Mouse (Mus musculus) liver, adult 2 months (tissue): ENCODE measurements around the gene Ccdc27. TPM values are rescaled to one million over a fixed set of nuclear protein-coding genes. Genes with fewer than 3 reads are reported as not detected.

Experiments used
- DNase-seq: peaks from one replicate; pipeline ENCODE4 v3.0.0-alpha.2; 2011; ENCODE audit warnings: low read depth, low spot score; ENCODE audit errors: extremely low read depth
- H3K27ac ChIP-seq: fragments of 200-500 bp; replicated peaks from 2 replicates; pipeline ENCODE4 v1.5.1; 2012; ENCODE audit warnings: low read depth, mild to moderate bottlenecking, control low read depth, inconsistent platforms, low read length; ENCODE audit not compliant: insufficient read depth
- H3K27me3 ChIP-seq: fragments of 200-500 bp; 2 replicates; pipeline ENCODE4 v1.6.1; 2012; ENCODE audit warnings: mild to moderate bottlenecking, moderate library complexity, low read length, inconsistent platforms; ENCODE audit not compliant: control insufficient read depth, insufficient read depth
- H3K36me3 ChIP-seq: fragments of 200-500 bp; 2 replicates; pipeline ENCODE4 v1.6.1; 2012; ENCODE audit warnings: low read length, inconsistent platforms; ENCODE audit not compliant: control insufficient read depth, insufficient read depth
- H3K4me1 ChIP-seq: fragments of 200-500 bp; 2 replicates; pipeline ENCODE4 v1.6.1; 2011; ENCODE audit warnings: low read length; ENCODE audit not compliant: control insufficient read depth, insufficient read depth
- H3K4me3 ChIP-seq: fragments of 200-500 bp; 2 replicates; pipeline ENCODE4 v1.5.1; 2011; ENCODE audit warnings: low read depth, mild to moderate bottlenecking, control low read depth, low read length, moderate library complexity; ENCODE audit not compliant: insufficient read depth
- H3K79me2 ChIP-seq: fragments of 200-500 bp; 2 replicates; pipeline ENCODE4 v1.6.1; 2012; ENCODE audit warnings: inconsistent platforms, mild to moderate bottlenecking, low read length, moderate library complexity; ENCODE audit not compliant: control insufficient read depth, insufficient read depth
- H3K9ac ChIP-seq: fragments of 200-500 bp; 2 replicates; pipeline ENCODE4 v1.6.1; 2012; ENCODE audit warnings: low read depth, mild to moderate bottlenecking, control low read depth, inconsistent platforms, low read length
- CTCF ChIP-seq: fragments of 200-500 bp; IDR thresholded peaks from 2 replicates; pipeline ENCODE4 v1.5.1; 2011; ENCODE audit warnings: low read depth, low read length, control low read depth
- POLR2A ChIP-seq: fragments of 200-500 bp; IDR thresholded peaks from 2 replicates; pipeline ENCODE4 v1.6.1; 2011; ENCODE audit warnings: low read length, control low read depth; ENCODE audit not compliant: insufficient read depth; ENCODE audit errors: extremely low read depth
- WGBS: fragments of 180-500 bp; shearing (Covaris S2); methylation state at CpG from one replicate; pipeline ENCODE4 v1.1.7; 2018; 5-methylcytosine and 5-hydroxymethylcytosine counted together
- polyA plus RNA-seq: library from polyadenylated mRNA; depleted of rRNA; stranded (reverse); fragments of >200 nt; gene quantifications from 2 replicates; pipeline ENCODE4 v1.2.3, GENCODE M21; 2012
- total RNA-seq: library from RNA; depleted of rRNA; stranded (reverse); fragments of >200 nt; gene quantifications from 2 replicates; pipeline ENCODE4 v1.2.3, GENCODE M21; 2014

Ccdc27 gene
- total and polyA plus RNA-seq, 2 experiments = not detected

GRCm38 (mm10) chr4:154015476-154015875, 27.0 kb downstream of the Ccdc27 start:
- peaks cover 32% of the 10 kb centered on the region for H3K79me2 ChIP-seq
- peaks cover 3% of the 10 kb centered on the region; the same call in 1 of the 2 replicates for H3K36me3 ChIP-seq
- WGBS = 89% methylated on average over 11 of the region's 11 CpGs
- no peak overlapping the region for H3K27ac ChIP-seq
- no peak overlapping the region for H3K9ac ChIP-seq
- no peak overlapping the region for H3K4me3 ChIP-seq
- no peak for TF ChIP-seq CTCF
- no peaks in the 10 kb centered on the region for H3K27me3 ChIP-seq
- DNase-seq = no peak
- H3K4me1 ChIP-seq = peaks cover 15% of the 10 kb centered on the region

- H3K4me1 ChIP-seq = peaks cover 15% of the 10 kb centered on the region
- 2% methylated on average over 55 of the region's 55 CpGs for WGBS
- H3K4me3 ChIP-seq = peak overlapping the region; percentile 82
- 0 out of 2 replicates have a peak, but pooled peaks cover 3% of the 10 kb centered on the region for H3K36me3 ChIP-seq
- H3K9ac ChIP-seq = peak overlapping the region; percentile 95
- H3K79me2 ChIP-seq = peaks cover 32% of the 10 kb centered on the region
- 0 out of 2 replicates have a peak overlapping the region, but pooled peaks have one; percentile 3 for H3K27ac ChIP-seq
- no peaks in the 10 kb centered on the region for H3K27me3 ChIP-seq
- no peak for DNase-seq
- TF ChIP-seq CTCF (no peak), POLR2A (no peak)
Measured at GRCm38 (mm10) chr4:154012132-154012882, 30.2 kb downstream of the Ccdc27 start.

GRCm38 (mm10) chr4:154011646-154012089, 30.8 kb downstream of the Ccdc27 start, which contains the start of gene Lrrc47:
Lrrc47 (plus strand) TSS chr4:154011731.
- WGBS = under 1% methylated on average over 59 of the region's 59 CpGs
- Histone ChIP-seq H3K27me3 (no peaks in the 10 kb centered on the region), H3K79me2 (peaks cover 32% of the 10 kb centered on the region), H3K9ac (peak within 1 kb of the TSS; percentile 95), H3K27ac (peak within 1 kb of the TSS; percentile 3; the same call in 1 of the 2 replicates), H3K4me1 (peaks cover 15% of the 10 kb centered on the region), H3K36me3 (0 out of 2 replicates have a peak, but pooled peaks cover 3% of the 10 kb centered on the region), H3K4me3 (peak within 1 kb of the TSS; percentile 82)
- DNase-seq = peak; percentile 79
- no peak for TF ChIP-seq CTCF
- peak; percentile 41; the same call in 1 of the 2 replicates for TF ChIP-seq POLR2A

- no peaks in the 10 kb centered on the region for H3K36me3 ChIP-seq
- peaks cover 32% of the 10 kb centered on the region for H3K79me2 ChIP-seq
- no peak overlapping the region; the same call in 1 of the 2 replicates for H3K27ac ChIP-seq
- peak overlapping the region; percentile 82 for H3K4me3 ChIP-seq
- H3K9ac ChIP-seq = peak overlapping the region; percentile 56
- peaks cover 15% of the 10 kb centered on the region for H3K4me1 ChIP-seq
- DNase-seq = no peak
- H3K27me3 ChIP-seq = no peaks in the 10 kb centered on the region
- no peak for TF ChIP-seq CTCF
- TF ChIP-seq POLR2A = no peak
- 30% methylated on average over 13 of the region's 13 CpGs for WGBS
Measured at GRCm38 (mm10) chr4:154010907-154011645, 31.4 kb downstream of the Ccdc27 start.

GRCm38 (mm10) chr4:154007759-154008158, 34.7 kb downstream of the Ccdc27 start:
- peaks cover 5% of the 10 kb centered on the region for H3K4me1 ChIP-seq
- no peak overlapping the region for H3K27ac ChIP-seq
- no peak overlapping the region for H3K9ac ChIP-seq
- H3K79me2 ChIP-seq = peaks cover 11% of the 10 kb centered on the region
- DNase-seq = no peak
- no peaks in the 10 kb centered on the region for H3K27me3 ChIP-seq
- WGBS = 79% methylated on average over 4 of the region's 4 CpGs
- H3K4me3 ChIP-seq = no peak overlapping the region
- no peak for TF ChIP-seq POLR2A
- no peak for TF ChIP-seq CTCF
- no peaks in the 10 kb centered on the region; the same call in 1 of the 2 replicates for H3K36me3 ChIP-seq

DNA sequence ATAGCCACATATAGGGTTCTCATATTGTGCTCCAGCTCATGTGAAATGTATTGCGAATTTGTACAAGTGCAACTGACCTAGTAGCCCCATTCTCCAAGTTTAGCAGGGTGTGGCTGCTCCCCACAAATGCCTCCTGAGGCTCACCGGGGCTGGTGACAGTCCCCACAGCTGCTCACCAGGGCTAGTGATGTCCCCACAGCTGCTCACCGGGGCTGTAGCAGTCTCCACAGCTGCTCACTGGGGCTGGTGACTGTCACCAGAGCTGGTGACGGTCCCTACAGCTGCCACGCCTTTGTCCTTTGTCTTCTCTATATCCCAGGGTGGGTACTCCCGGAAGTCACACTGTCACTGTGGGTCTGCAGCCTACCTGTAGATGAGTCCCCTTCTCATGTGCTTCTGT, 36.2 kb downstream of the Ccdc27 start:
- Histone ChIP-seq H3K36me3 (no peaks in the 10 kb centered on the region; the same call in 1 of the 2 replicates), H3K9ac (no peak overlapping the region), H3K4me1 (no peaks in the 10 kb centered on the region), H3K79me2 (no peaks in the 10 kb centered on the region), H3K27me3 (no peaks in the 10 kb centered on the region), H3K27ac (no peak overlapping the region), H3K4me3 (no peak overlapping the region)
- DNase-seq = no peak
- no peak for TF ChIP-seq POLR2A
- TF ChIP-seq CTCF = no peak
- WGBS = 98% methylated on average over 6 of the region's 6 CpGs
